Mouse (Mus musculus) megakaryocyte, embryonic 14.5 days (primary cell): ENCODE results near the gene Plekha4. TPM values are rescaled to one million over a fixed set of nuclear protein-coding genes. Genes with fewer than 3 reads are reported as not detected.
A peak's percentile ranks its signal among the peaks of the same experiment; 100 is the strongest.
"Not testable (repeated sequence)": the region's sequence is repeated elsewhere in the genome, so short reads cannot be mapped to it uniquely, and the experiment has no call there.

ENCODE experiments used
- H3K27me3 ChIP-seq: replicated peaks from 2 replicates; pipeline ENCODE3; 2012; ENCODE audit warnings: inconsistent platforms
- H3K36me3 ChIP-seq: replicated peaks from 2 replicates; pipeline ENCODE3; 2012; ENCODE audit warnings: low read length, inconsistent platforms, mixed read lengths
- H3K4me1 ChIP-seq: 2 replicates; pipeline ENCODE4 v1.6.1; 2012; ENCODE audit warnings: inconsistent platforms
- H3K4me3 ChIP-seq: replicated peaks from 2 replicates; pipeline ENCODE3; 2012; ENCODE audit warnings: moderate library complexity, mild to moderate bottlenecking, inconsistent platforms
- H3K9me3 ChIP-seq: 2 replicates; pipeline ENCODE4 v1.6.1; 2012; ENCODE audit warnings: inconsistent platforms
- FLI1 ChIP-seq: IDR thresholded peaks from 2 replicates; pipeline ENCODE4 v1.6.1; 2012; ENCODE audit warnings: low read length, inconsistent platforms, mixed read lengths
- GATA1 ChIP-seq: IDR thresholded peaks from 3 replicates; pipeline ENCODE4 v1.6.1; 2012; ENCODE audit warnings: mixed read lengths, low read length, inconsistent platforms, borderline replicate concordance
- polyA plus RNA-seq: library from polyadenylated mRNA; stranded (reverse); fragments of >175 nt; gene quantifications from 2 replicates; pipeline ENCODE4 v1.2.3, GENCODE M21; 2012; ENCODE audit warnings: low replicate concordance; ENCODE audit not compliant: insufficient read depth

Gene Plekha4
- polyA plus RNA-seq: 2.9 and 16.4 TPM in 2 replicates

- H3K9me3 ChIP-seq: no peaks in the 10 kb centered on the region
- peaks cover 72% of the 10 kb centered on the region for H3K4me1 ChIP-seq
- TF ChIP-seq GATA1: peak; percentile 84; the same call in 2 of the 3 replicates
- no peak for TF ChIP-seq FLI1
- peaks cover 31% of the 10 kb centered on the region for H3K36me3 ChIP-seq
- peaks cover 7% of the 10 kb centered on the region for H3K27me3 ChIP-seq
- H3K4me3 ChIP-seq: peak within 1 kb of the TSS; percentile 99
Measured at GRCm38 (mm10) chr7:45525809-45526473, at the start of gene Plekha4, which contains the start of gene Ppp1r15a. Gene Plekha4 (plus strand): TSS chr7:45526330. Gene Ppp1r15a (minus strand): TSS chr7:45526268.

- Histone ChIP-seq H3K9me3 (0 out of 2 replicates have a peak, but pooled peaks cover 3% of the 10 kb centered on the region), H3K4me1 (peaks cover 24% of the 10 kb centered on the region), H3K4me3 (no peak overlapping the region), H3K27me3 (no peaks in the 10 kb centered on the region), H3K36me3 (no peaks in the 10 kb centered on the region)
- TF ChIP-seq GATA1 (no peak), FLI1 (no peak)
Measured at GRCm38 (mm10) chr7:45476453-45476852, 49.7 kb upstream of the Plekha4 start.

- no peak for TF ChIP-seq FLI1
- no peak for TF ChIP-seq GATA1
- Histone ChIP-seq H3K4me1 (peaks cover 25% of the 10 kb centered on the region), H3K9me3 (0 out of 2 replicates have a peak, but pooled peaks cover 3% of the 10 kb centered on the region), H3K27me3 (no peaks in the 10 kb centered on the region), H3K4me3 (peak overlapping the region; percentile 7), H3K36me3 (no peaks in the 10 kb centered on the region)
Measured at GRCm38 (mm10) chr7:45477003-45477402, 49.1 kb upstream of the Plekha4 start.

GRCm38 (mm10) chr7:45478774-45479173 is 47.4 kb upstream of the Plekha4 start:
- no peaks in the 10 kb centered on the region for H3K27me3 ChIP-seq
- H3K4me3 ChIP-seq: no peak overlapping the region
- H3K4me1 ChIP-seq: peaks cover 29% of the 10 kb centered on the region
- no peak for TF ChIP-seq GATA1
- TF ChIP-seq FLI1: no peak
- 0 out of 2 replicates have a peak, but pooled peaks cover under 1% of the 10 kb centered on the region for H3K9me3 ChIP-seq
- H3K36me3 ChIP-seq: no peaks in the 10 kb centered on the region

GRCm38 (mm10) chr7:45480310-45480709 is 45.8 kb upstream of the Plekha4 start:
- H3K27me3 ChIP-seq, H3K36me3 ChIP-seq, H3K9me3 ChIP-seq, H3K4me3 ChIP-seq: not testable (repeated sequence)
- H3K4me1 ChIP-seq: peaks cover 24% of the 10 kb centered on the region

GRCm38 (mm10) chr7:45481374-45481927 is 44.7 kb upstream of the Plekha4 start, which contains the start of gene Tulp2:
Gene Tulp2 (plus strand): TSS chr7:45481877.
- Histone ChIP-seq H3K4me1 (peaks cover 24% of the 10 kb centered on the region), H3K36me3 (no peaks in the 10 kb centered on the region), H3K4me3 (no peak within 1 kb of the TSS), H3K9me3 (no peaks in the 10 kb centered on the region), H3K27me3 (no peaks in the 10 kb centered on the region)
- TF ChIP-seq GATA1 (no peak), FLI1 (no peak)

- H3K4me1 ChIP-seq: peaks cover 24% of the 10 kb centered on the region
- no peak overlapping the region for H3K4me3 ChIP-seq
- H3K9me3 ChIP-seq: no peaks in the 10 kb centered on the region
- TF ChIP-seq FLI1 (no peak), GATA1 (no peak)
- peaks cover 3% of the 10 kb centered on the region for H3K27me3 ChIP-seq
- no peaks in the 10 kb centered on the region for H3K36me3 ChIP-seq
Measured at GRCm38 (mm10) chr7:45482166-45482565, 44.0 kb upstream of the Plekha4 start.

GRCm38 (mm10) chr7:45484985-45485384 is 41.1 kb upstream of the Plekha4 start:
- Histone ChIP-seq H3K27me3 (peaks cover 11% of the 10 kb centered on the region), H3K4me1 (peaks cover 39% of the 10 kb centered on the region)
- not testable (repeated sequence) for H3K36me3 ChIP-seq, H3K9me3 ChIP-seq, H3K4me3 ChIP-seq

- Histone ChIP-seq H3K4me1 (peaks cover 45% of the 10 kb centered on the region), H3K4me3 (no peak overlapping the region), H3K27me3 (peaks cover 11% of the 10 kb centered on the region), H3K9me3 (no peaks in the 10 kb centered on the region), H3K36me3 (no peaks in the 10 kb centered on the region)
- TF ChIP-seq FLI1: no peak
- no peak for TF ChIP-seq GATA1
Measured at GRCm38 (mm10) chr7:45486158-45486557, 40.0 kb upstream of the Plekha4 start.

- no peak within 1 kb of the TSS for H3K4me3 ChIP-seq
- H3K4me1 ChIP-seq: peaks cover 45% of the 10 kb centered on the region
- H3K9me3 ChIP-seq: no peaks in the 10 kb centered on the region
- H3K27me3 ChIP-seq: peaks cover 11% of the 10 kb centered on the region
- H3K36me3 ChIP-seq: peaks cover 2% of the 10 kb centered on the region
- TF ChIP-seq GATA1 (no peak), FLI1 (no peak)
Measured at GRCm38 (mm10) chr7:45486761-45487415, 39.2 kb upstream of the Plekha4 start, which contains the start of gene Gm45808. Gene Gm45808 (minus strand): TSS chr7:45486811.
